Mouse (Mus musculus) myocyte (in vitro differentiated cells): Measurements from ENCODE around the gene Creb5.

Experiments
- CEBPB ChIP-seq: IDR thresholded peaks from 2 replicates; pipeline ENCODE4 v1.6.1; 2011; ENCODE audit warnings: mild to moderate bottlenecking, moderate library complexity; ENCODE audit not compliant: poor library complexity, insufficient read depth, severe bottlenecking
- POLR2A ChIP-seq: IDR thresholded peaks from one replicate; pipeline ENCODE4 v1.6.1; 2011; ENCODE audit warnings: low read depth, mild to moderate bottlenecking, control low read depth, moderate library complexity; ENCODE audit not compliant: insufficient read length
- SRF ChIP-seq: IDR thresholded peaks from one replicate; pipeline ENCODE4 v1.6.1; 2011; ENCODE audit warnings: low read depth; ENCODE audit not compliant: control insufficient read depth, insufficient read length
- TCF12 ChIP-seq: IDR thresholded peaks from one replicate; pipeline ENCODE4 v1.6.1; 2011; ENCODE audit warnings: mild to moderate bottlenecking, control low read depth; ENCODE audit not compliant: poor library complexity, insufficient read depth, severe bottlenecking

- TF ChIP-seq POLR2A (no peak), CEBPB (no peak), TCF12 (no peak), SRF (no peak)
Measured at GRCm38 (mm10) chr6:53271636-53272035, 15.4 kb upstream of the Creb5 start.
